Mouse (Mus musculus): ENCODE data around the gene Tyrp1.

- no peak for TF ChIP-seq POLR2A (IDR thresholded peaks at IDR 0.05; ENCODE audit: borderline replicate concordance, control insufficient read depth, low read depth, low read length)
- TF ChIP-seq CTCF (IDR thresholded peaks at IDR 0.05; ENCODE audit: control insufficient read depth, insufficient read depth, low read length), result no peak
Observed at GRCm38 (mm10) chr4:80841980-80842379, 8.1 kb downstream of the Tyrp1 start.
